Mouse (Mus musculus): ENCODE data around the gene Dync1li2.

GRCm38 (mm10) chr8:104386693-104387092 lies 56.2 kb downstream of the Dync1li2 start:
- no peak for TF ChIP-seq CTCF (IDR thresholded peaks at IDR 0.05; ENCODE audit: control insufficient read depth, insufficient read depth, low read length)
- no peak for TF ChIP-seq POLR2A (IDR thresholded peaks at IDR 0.05; ENCODE audit: borderline replicate concordance, control insufficient read depth, low read depth, low read length)
